Mouse (Mus musculus) cerebellum, adult 2 months (tissue): ENCODE data around the gene Tbc1d4.

Source experiments
- CTCF ChIP-seq: fragments of 200-500 bp; IDR thresholded peaks from 2 replicates; pipeline ENCODE4 v1.5.1; 2011; ENCODE audit warnings: low read depth, mild to moderate bottlenecking, control low read depth, low read length, moderate library complexity, borderline replicate concordance; ENCODE audit not compliant: insufficient read depth
- POLR2A ChIP-seq: fragments of 200-500 bp; IDR thresholded peaks from 2 replicates; pipeline ENCODE4 v1.6.1; 2011; ENCODE audit warnings: low read length, control low read depth, borderline replicate concordance; ENCODE audit not compliant: insufficient read depth

DNA sequence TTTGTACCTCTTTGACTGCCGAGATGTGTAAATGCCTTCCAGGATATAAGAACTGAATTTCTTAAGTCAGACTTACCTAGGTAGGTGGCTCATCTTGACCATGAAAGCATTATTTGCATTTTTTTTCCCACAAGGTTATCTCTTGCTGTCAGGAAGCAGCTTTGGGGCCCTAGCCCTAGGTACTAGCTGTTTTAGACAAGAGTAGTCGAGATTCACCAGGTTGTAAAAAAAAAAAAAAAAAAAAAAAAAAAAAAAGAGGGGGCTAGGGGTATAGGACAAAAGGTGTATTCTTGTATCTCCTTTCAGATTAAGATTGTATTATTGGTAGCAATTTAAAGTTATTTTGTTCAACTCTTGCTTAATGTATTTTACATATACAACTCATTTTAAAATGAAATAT lies 21.6 kb upstream of the Tbc1d4 start:
- TF ChIP-seq CTCF = no peak
- no peak for TF ChIP-seq POLR2A
